ENCODE assay signal across 15 mouse cellular contexts in the genomic region with DNA sequence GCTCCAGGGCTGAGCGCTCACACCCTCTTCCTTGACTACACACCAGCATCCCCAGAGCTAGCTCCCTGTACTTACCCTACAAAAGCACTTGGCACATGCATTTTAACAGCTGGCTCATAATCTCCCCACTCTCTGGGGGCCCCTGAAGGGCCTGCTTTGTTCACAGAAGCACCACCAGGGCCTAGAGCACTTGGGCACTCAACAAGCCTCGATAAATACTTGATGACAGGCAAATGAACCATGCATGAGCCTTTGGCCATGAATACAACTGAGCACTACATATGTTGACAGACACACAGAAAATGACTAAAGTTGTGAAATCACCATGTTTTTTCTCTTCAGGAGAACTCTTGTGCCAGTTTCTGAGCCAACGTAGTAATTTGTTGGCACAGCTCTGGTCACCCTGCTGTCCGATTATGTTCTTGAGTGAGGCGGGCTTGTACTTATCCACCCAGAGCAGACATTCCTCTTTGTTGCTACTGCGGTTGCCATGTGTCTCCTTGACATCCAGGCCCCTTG. TPM values are rescaled to one million over a fixed set of nuclear protein-coding genes. Genes with fewer than 3 reads are reported as not detected.
A peak's percentile ranks its signal among the peaks of the same experiment; 100 is the strongest.
DNase-seq lines count a peak whose midpoint lies in the region; ATAC-seq lines count a peak whose summit lies in the region.
"Had no signal": no experiment of that assay in that cellular context is flagged by ENCODE, and none has a peak within 500 bp of the region (broad histone marks: within the 10 kb centered on the region; RNA-seq: fewer than 3 reads in every experiment).

No protein-coding gene starts in this region.

- peak overlapping the region; percentile 38; the same call in 1 of the 2 replicates for H3K27ac ChIP-seq in hindbrain, embryonic 15.5 days (replicated peaks)
- H3K27ac ChIP-seq in hindbrain, embryonic 10.5 days = no peak overlapping the region
- H3K27ac ChIP-seq: embryonic facial prominence, embryonic 12.5 days; midbrain, embryonic 10.5 days; neural tube, embryonic 13.5 days; stomach, postnatal 0 days had no signal

- WGBS in hindbrain, embryonic 15.5 days = 73% methylated on average over 6 of the region's 6 CpGs
- 92% methylated on average over 6 of the region's 6 CpGs for WGBS in hindbrain, embryonic 10.5 days

- H3K36me3 ChIP-seq in hindbrain, embryonic 15.5 days = peaks cover 5% of the 10 kb centered on the region; the same call in 1 of the 2 replicates
- H3K36me3 ChIP-seq in hindbrain, embryonic 10.5 days = peaks cover 79% of the 10 kb centered on the region

- H3K4me3 ChIP-seq in hindbrain, embryonic 15.5 days = no peak overlapping the region
- no peak overlapping the region for H3K4me3 ChIP-seq in hindbrain, embryonic 10.5 days
- H3K4me3 ChIP-seq: embryonic facial prominence, embryonic 12.5 days; midbrain, embryonic 10.5 days; neural tube, embryonic 13.5 days had no signal

- H3K9me3 ChIP-seq in hindbrain, embryonic 15.5 days = no peaks in the 10 kb centered on the region
- no peaks in the 10 kb centered on the region for H3K9me3 ChIP-seq in hindbrain, embryonic 10.5 days
- H3K9me3 ChIP-seq: G1E; midbrain, embryonic 10.5 days; neural tube, embryonic 13.5 days had no signal

- DNase-seq in cerebellum, postnatal 10 days = peak; percentile 72 to 84
- no peak for DNase-seq in cerebellum, adult 18-20 months
- DNase-seq in hindbrain, embryonic 10.5 days (ENCODE audit: low spot score) = no peak
- peak; percentile 25 for DNase-seq in fibroblast of lung, adult 2 months (ENCODE audit: low read depth)
- DNase-seq in lung, postnatal 36 days = peak; percentile 68
- DNase-seq in B cell, adult 2 months = no peak
- DNase-seq in cerebellum, adult 8-10 months = no peak
- DNase-seq: kidney, postnatal 14 days; liver had no signal

- H3K4me2 ChIP-seq in hindbrain, embryonic 15.5 days = no peak overlapping the region
- H3K4me2 ChIP-seq: embryonic facial prominence, embryonic 12.5 days; neural tube, embryonic 13.5 days had no signal

- ATAC-seq in hindbrain, embryonic 15.5 days (ENCODE audit: low FRiP score, low read depth) = peak; percentile 85

- 0 out of 2 replicates have a peak, but pooled peaks cover 5% of the 10 kb centered on the region for H3K4me1 ChIP-seq in hindbrain, embryonic 15.5 days (replicated peaks)
- H3K4me1 ChIP-seq in hindbrain, embryonic 10.5 days (replicated peaks) = no peaks in the 10 kb centered on the region
- H3K4me1 ChIP-seq: embryonic facial prominence, embryonic 12.5 days; midbrain, embryonic 10.5 days; neural tube, embryonic 13.5 days had no signal

- H3K9ac ChIP-seq in hindbrain, embryonic 15.5 days = no peak overlapping the region
- H3K9ac ChIP-seq: embryonic facial prominence, embryonic 12.5 days; neural tube, embryonic 13.5 days had no signal

- no peaks in the 10 kb centered on the region for H3K27me3 ChIP-seq in hindbrain, embryonic 15.5 days
- no peaks in the 10 kb centered on the region for H3K27me3 ChIP-seq in hindbrain, embryonic 10.5 days (ENCODE audit: insufficient read depth, poor library complexity, severe bottlenecking)
- H3K27me3 ChIP-seq: embryonic facial prominence, embryonic 12.5 days; neural tube, embryonic 13.5 days had no signal

RNA-seq across cellular contexts. Expression of gene Rfc1, which starts 56.3 kb away (rescaled TPM):
- polyA plus RNA-seq in hindbrain, embryonic 15.5 days (2015; fragmentation: Nextera tagmentation; extraction: Ambion mirVana) = 29.9 and 37.4 TPM in 2 replicates
- 54.3 and 85.4 TPM in 2 replicates for polyA plus RNA-seq in hindbrain, embryonic 10.5 days (2016; fragmentation: Nextera tagmentation; extraction: Ambion mirVana)

Comparison
In these comparisons a context has a peak if more than half of its experiments do, and no peak if none do; other contexts are left out.
1. DNase-seq: peak in cerebellum, postnatal 10 days (2 of 2), fibroblast of lung, adult 2 months (single experiment) and lung, postnatal 36 days (single experiment); none in cerebellum, adult 18-20 months (0 of 2), hindbrain, embryonic 10.5 days (single experiment), B cell, adult 2 months (0 of 2) and cerebellum, adult 8-10 months (single experiment).